Mouse (Mus musculus): Measurements from ENCODE around the gene Tesk1.

DNA sequence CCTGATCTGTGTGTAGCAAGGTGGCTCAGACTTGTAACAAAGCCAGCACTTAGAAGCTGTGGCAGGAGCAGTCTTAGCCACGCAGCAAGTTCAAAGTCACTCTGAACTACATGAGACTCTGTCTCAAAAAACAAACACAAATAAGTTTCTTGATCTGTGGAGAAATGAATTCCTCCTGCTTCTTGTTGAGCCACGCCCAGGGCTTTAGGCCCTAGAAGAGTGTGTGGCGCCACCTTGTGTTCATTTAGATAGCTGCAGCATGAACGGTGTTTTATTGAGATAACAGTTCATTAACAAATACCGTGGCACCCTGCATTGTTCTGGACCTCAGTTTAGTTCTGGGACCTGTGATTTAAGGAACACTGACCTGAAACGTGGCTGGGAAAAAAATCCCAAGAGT lies 21.4 kb upstream of the Tesk1 start:
- no peak for TF ChIP-seq POLR2A (IDR thresholded peaks at IDR 0.05; ENCODE audit: control insufficient read depth, low read depth, low read length)
- peak; percentile 69; the same call in 1 of the 2 replicates for TF ChIP-seq CTCF (IDR thresholded peaks at IDR 0.05; ENCODE audit: control insufficient read depth, insufficient read depth, insufficient replicate concordance, low read depth, low read length)

All from testis, adult 2 months (tissue).